Mouse (Mus musculus) lung, embryonic 14.5 days (tissue): ENCODE measurements at regions not wholly inside any gene's neighbourhood (a gene's known extent, or its start where the extent isn't known, plus 50 kb on each side); places are given as distances from the start of the nearest gene placed in this dataset.
"Not testable (repeated sequence)": the region's sequence is repeated elsewhere in the genome, so short reads cannot be mapped to it uniquely, and the experiment has no call there.

Source experiments
- ATAC-seq: fragments of 200-750 bp; cut with Nextera tagmentation; 2 replicates; pipeline ENCODE4 v1.8.0; 2017; ENCODE audit warnings: mild to moderate bottlenecking, moderate TSS enrichment, moderate library complexity; ENCODE audit not compliant: insufficient read depth
- DNase-seq: peaks from one replicate; pipeline ENCODE4 v3.0.0-alpha.2; 2015
- H3K27ac ChIP-seq: fragments of 300-500 bp; sonication (generic); 2 replicates; pipeline ENCODE4 v1.5.1; 2014; ENCODE audit warnings: low read depth, mild to moderate bottlenecking, moderate library complexity
- H3K27me3 ChIP-seq: fragments of 300-500 bp; sonication (generic); 2 replicates; pipeline ENCODE4 v1.6.1; 2014; ENCODE audit warnings: low read length, control low read depth; ENCODE audit not compliant: insufficient read depth
- H3K36me3 ChIP-seq: fragments of 300-500 bp; sonication (generic); 2 replicates; pipeline ENCODE4 v1.6.1; 2014; ENCODE audit warnings: control low read depth; ENCODE audit not compliant: insufficient read depth
- H3K4me1 ChIP-seq: fragments of 300-500 bp; sonication (generic); 2 replicates; pipeline ENCODE4 v1.6.1; 2014; ENCODE audit warnings: antibody characterized with exemption, control low read depth; ENCODE audit not compliant: insufficient read depth
- H3K4me2 ChIP-seq: fragments of 300-500 bp; sonication (generic); 2 replicates; pipeline ENCODE4 v1.6.1; 2014; ENCODE audit warnings: mild to moderate bottlenecking
- H3K4me3 ChIP-seq: fragments of 300-500 bp; sonication (generic); 2 replicates; pipeline ENCODE4 v1.5.1; 2014; ENCODE audit warnings: low read depth, low read length
- H3K9ac ChIP-seq: fragments of 300-500 bp; sonication (generic); 2 replicates; pipeline ENCODE4 v1.6.1; 2014
- H3K9me3 ChIP-seq: fragments of 300-500 bp; sonication (generic); 2 replicates; pipeline ENCODE4 v1.6.1; 2016; ENCODE audit warnings: low read depth, low read length, control low read depth
- CTCF ChIP-seq: IDR thresholded peaks from 2 replicates; pipeline ENCODE4 v1.5.1; 2016; ENCODE audit warnings: antibody characterized with exemption, low read depth
- WGBS: fragments of 180-500 bp; shearing (Covaris S2); extraction: QIAGEN DNeasy Blood & Tissue Kit; methylation state at CpG from one replicate; pipeline ENCODE4 v1.1.7; 2014; 5-methylcytosine and 5-hydroxymethylcytosine counted together

GRCm38 (mm10) chr7:83392625-83393024 lies 192.1 kb upstream of the Tmc3 start:
- Histone ChIP-seq H3K9me3 (no peaks in the 10 kb centered on the region), H3K36me3 (no peaks in the 10 kb centered on the region), H3K27me3 (no peaks in the 10 kb centered on the region), H3K27ac (no peak overlapping the region), H3K9ac (no peak overlapping the region), H3K4me1 (no peaks in the 10 kb centered on the region), H3K4me2 (no peak overlapping the region), H3K4me3 (no peak overlapping the region)
- peak; percentile 40 for DNase-seq
- peak; percentile 44; the same call in 1 of the 2 replicates for ATAC-seq
- TF ChIP-seq CTCF, result no peak

- no peak overlapping the region for H3K4me2 ChIP-seq
- TF ChIP-seq CTCF, result no peak
- H3K9me3 ChIP-seq, result no peaks in the 10 kb centered on the region
- no peak overlapping the region for H3K27ac ChIP-seq
- no peak overlapping the region for H3K4me3 ChIP-seq
- no peak overlapping the region for H3K9ac ChIP-seq
- H3K27me3 ChIP-seq, result no peaks in the 10 kb centered on the region
- no peaks in the 10 kb centered on the region for H3K4me1 ChIP-seq
- DNase-seq, result no peak
- H3K36me3 ChIP-seq, result no peaks in the 10 kb centered on the region
- 61% methylated on average over 2 of the region's 2 CpGs for WGBS
- ATAC-seq, result no peak
Measured at GRCm38 (mm10) chr7:83394156-83394555, 190.6 kb upstream of the Tmc3 start.

- H3K4me3 ChIP-seq, result no peak overlapping the region
- no peak for TF ChIP-seq CTCF
- no peaks in the 10 kb centered on the region for H3K4me1 ChIP-seq
- no peaks in the 10 kb centered on the region for H3K36me3 ChIP-seq
- no peak for ATAC-seq
- H3K9ac ChIP-seq, result no peak overlapping the region
- H3K9me3 ChIP-seq, result no peaks in the 10 kb centered on the region
- no peak overlapping the region for H3K27ac ChIP-seq
- no peaks in the 10 kb centered on the region for H3K27me3 ChIP-seq
- no peak overlapping the region for H3K4me2 ChIP-seq
- peak; percentile 43 for DNase-seq
Measured at GRCm38 (mm10) chr7:83399668-83400067, 185.1 kb upstream of the Tmc3 start.

DNA sequence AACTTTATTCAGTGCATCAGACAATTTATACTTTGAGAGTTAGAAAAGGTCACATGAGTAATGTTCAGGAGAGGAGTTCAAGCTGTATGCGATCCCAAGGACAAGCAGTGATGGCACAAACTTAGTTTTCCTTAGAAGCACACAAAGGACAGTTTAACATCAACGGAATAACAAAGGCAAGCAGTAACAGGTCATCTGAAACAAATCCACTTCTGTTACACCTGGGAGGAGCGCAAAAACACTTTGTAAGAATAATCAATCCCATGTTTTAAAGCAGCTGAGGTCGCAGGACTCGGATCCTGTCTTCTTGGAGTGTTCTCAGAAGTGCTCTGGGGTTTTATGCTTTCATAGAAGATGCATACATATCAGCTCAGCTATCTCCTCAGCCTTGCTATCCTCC lies 183.7 kb upstream of the Tmc3 start:
- ATAC-seq, result no peak
- Histone ChIP-seq H3K27me3 (no peaks in the 10 kb centered on the region), H3K4me1 (no peaks in the 10 kb centered on the region), H3K9me3 (no peaks in the 10 kb centered on the region), H3K36me3 (no peaks in the 10 kb centered on the region), H3K4me2 (no peak overlapping the region), H3K27ac (no peak overlapping the region), H3K9ac (no peak overlapping the region), H3K4me3 (no peak overlapping the region)
- 75% methylated on average over 5 of the region's 5 CpGs for WGBS
- no peak for TF ChIP-seq CTCF
- DNase-seq, result no peak

GRCm38 (mm10) chr7:83412745-83413144 lies 172.0 kb upstream of the Tmc3 start:
- not testable (repeated sequence) for H3K4me1 ChIP-seq, H3K9me3 ChIP-seq, H3K4me3 ChIP-seq, DNase-seq, H3K4me2 ChIP-seq, H3K36me3 ChIP-seq, H3K9ac ChIP-seq, ATAC-seq, H3K27ac ChIP-seq, H3K27me3 ChIP-seq
- WGBS, result 74% methylated on average over 5 of the region's 5 CpGs

GRCm38 (mm10) chr7:83429929-83430556 lies 154.7 kb upstream of the Tmc3 start:
- Histone ChIP-seq H3K36me3 (no peaks in the 10 kb centered on the region), H3K4me3 (no peak overlapping the region), H3K4me1 (peaks cover 11% of the 10 kb centered on the region; the same call in 1 of the 2 replicates), H3K27ac (no peak overlapping the region), H3K9me3 (no peaks in the 10 kb centered on the region), H3K4me2 (no peak overlapping the region), H3K9ac (no peak overlapping the region), H3K27me3 (no peaks in the 10 kb centered on the region)
- no peak for DNase-seq
- WGBS, result 58% methylated on average over 3 of the region's 3 CpGs
- no peak for ATAC-seq
- no peak for TF ChIP-seq CTCF

- 23% methylated on average over 2 of the region's 2 CpGs for WGBS
Measured at GRCm38 (mm10) chr7:83431094-83431493, 153.6 kb upstream of the Tmc3 start.

DNA sequence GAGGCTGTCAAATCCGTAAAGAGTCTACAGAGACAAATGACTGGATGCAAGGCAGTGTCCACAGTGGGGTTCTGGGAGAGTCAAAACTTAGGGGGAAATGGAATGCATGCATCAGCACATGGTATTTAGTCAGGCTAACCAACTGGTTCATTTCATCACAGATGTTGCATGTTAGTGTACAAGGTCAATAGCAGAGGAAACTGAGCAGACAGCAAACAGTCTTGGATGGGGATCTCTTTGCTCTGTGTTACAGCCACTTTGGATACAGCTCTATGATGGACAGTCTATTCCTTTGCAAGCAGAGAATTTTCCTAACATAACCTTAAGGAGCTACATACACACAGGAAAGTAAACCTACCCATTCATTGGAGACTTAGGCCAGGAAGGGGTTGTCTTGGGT lies 151.9 kb upstream of the Tmc3 start:
- no peak for TF ChIP-seq CTCF
- no peak overlapping the region for H3K27ac ChIP-seq
- no peak for ATAC-seq

More at GRCm38 (mm10) chr7:83431094-83431493, 153.6 kb upstream of the Tmc3 start:
- Histone ChIP-seq H3K27me3 (no peaks in the 10 kb centered on the region), H3K9me3 (no peaks in the 10 kb centered on the region), H3K4me2 (no peak overlapping the region), H3K27ac (peak overlapping the region; percentile 64; the same call in 1 of the 2 replicates), H3K36me3 (no peaks in the 10 kb centered on the region), H3K4me1 (peaks cover 11% of the 10 kb centered on the region; the same call in 1 of the 2 replicates), H3K4me3 (no peak overlapping the region), H3K9ac (no peak overlapping the region)
- no peak for TF ChIP-seq CTCF
- peak; percentile 88 for ATAC-seq
- peak; percentile 80 for DNase-seq

More for the DNA sequence above, 151.9 kb upstream of the Tmc3 start:
- H3K36me3 ChIP-seq, result no peaks in the 10 kb centered on the region
- no peaks in the 10 kb centered on the region for H3K27me3 ChIP-seq
- H3K9me3 ChIP-seq, result no peaks in the 10 kb centered on the region
- peaks cover 11% of the 10 kb centered on the region; the same call in 1 of the 2 replicates for H3K4me1 ChIP-seq
- H3K4me2 ChIP-seq, result no peak overlapping the region
- peak; percentile 31 for DNase-seq
- no peak overlapping the region for H3K4me3 ChIP-seq
- H3K9ac ChIP-seq, result no peak overlapping the region
- 57% methylated on average over 1 of the region's 1 CpGs for WGBS
